Mouse (Mus musculus) C2C12 (cell line): ENCODE data around the gene Smarcad1.

ENCODE experiments used
- CEBPB ChIP-seq: IDR thresholded peaks from one replicate; pipeline ENCODE4 v1.6.1; 2011; ENCODE audit warnings: low read depth, mild to moderate bottlenecking, control low read depth, moderate library complexity
- CTCF ChIP-seq: IDR thresholded peaks from one replicate; pipeline ENCODE4 v1.5.1; 2011; ENCODE audit not compliant: control insufficient read depth, insufficient read depth, insufficient read length
- FOSL1 ChIP-seq: IDR thresholded peaks from one replicate; pipeline ENCODE4 v1.8.0; 2011; ENCODE audit warnings: mild to moderate bottlenecking, low read length; ENCODE audit not compliant: poor library complexity, insufficient read depth, severe bottlenecking
- MAX ChIP-seq: IDR thresholded peaks from one replicate; pipeline ENCODE4 v1.6.1; 2011; ENCODE audit warnings: mild to moderate bottlenecking, control low read depth
- MYOD1 ChIP-seq: IDR thresholded peaks from one replicate; pipeline ENCODE4 v1.6.1; 2011; ENCODE audit warnings: low read depth; ENCODE audit not compliant: control insufficient read depth, insufficient read length
- MYOG ChIP-seq: IDR thresholded peaks from one replicate; pipeline ENCODE4 v1.6.1; 2011; ENCODE audit not compliant: control insufficient read depth, insufficient read length; ENCODE audit errors: extremely low read depth
- USF1 ChIP-seq: IDR thresholded peaks from one replicate; pipeline ENCODE4 v1.6.1; 2011; ENCODE audit warnings: low read depth, mild to moderate bottlenecking, control low read depth, moderate library complexity

GRCm38 (mm10) chr6:64996824-64997421 lies 45.5 kb upstream of the Smarcad1 start:
- no peak for TF ChIP-seq CTCF
- TF ChIP-seq USF1: no peak
- TF ChIP-seq CEBPB: no peak
- no peak for TF ChIP-seq MAX
- TF ChIP-seq MYOD1: no peak
- TF ChIP-seq MYOG: no peak
- TF ChIP-seq FOSL1: no peak
